Mouse (Mus musculus): ENCODE measurements around the gene Celf6. TPM values are rescaled to one million over a fixed set of nuclear protein-coding genes. Genes with fewer than 3 reads are reported as not detected.

The Celf6 gene
- polyA plus RNA-seq, 1 experiment: 13.2 TPM

DNA sequence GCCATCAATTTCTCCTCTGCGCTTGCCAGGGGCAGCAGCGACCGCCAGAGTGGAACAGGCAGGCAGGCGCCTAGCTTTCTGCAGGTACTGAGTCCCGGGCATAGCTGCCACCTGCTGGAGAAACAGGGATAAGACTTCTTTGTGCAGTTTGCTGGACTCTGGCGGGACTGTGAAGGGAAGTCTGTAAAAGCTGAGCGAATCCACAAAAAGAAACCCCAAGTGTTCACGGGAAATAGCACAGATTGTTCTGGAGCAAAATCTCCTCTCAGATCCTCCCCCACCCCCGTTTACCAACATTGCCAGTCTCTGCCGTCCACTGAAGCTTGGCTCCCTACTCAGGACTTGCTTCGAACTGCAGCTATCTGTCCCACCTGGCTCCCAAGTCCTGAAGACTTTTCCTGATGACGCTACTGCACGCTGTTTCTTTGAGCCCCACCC is 7.2 kb downstream of the Celf6 start:
- H3K4me1 ChIP-seq (ENCODE audit: control insufficient read depth, insufficient read depth, low read length): no peaks in the 10 kb centered on the region; the same call in 1 of the 2 replicates
- H3K27ac ChIP-seq (ENCODE audit: control insufficient read depth, insufficient read depth, low read depth, low read length): no peak overlapping the region
- H3K4me3 ChIP-seq (ENCODE audit: control insufficient read depth, low read depth, low read length): no peak overlapping the region
- H3K27me3 ChIP-seq (ENCODE audit: control insufficient read depth, insufficient read depth, low read length): no peaks in the 10 kb centered on the region
- H3K36me3 ChIP-seq (ENCODE audit: control insufficient read depth, insufficient read depth, low read length): no peaks in the 10 kb centered on the region
- TF ChIP-seq CTCF (IDR thresholded peaks at IDR 0.05; ENCODE audit: control insufficient read depth, insufficient read depth, insufficient replicate concordance, low read depth, low read length): peak; percentile 71
- TF ChIP-seq POLR2A (IDR thresholded peaks at IDR 0.05; ENCODE audit: control insufficient read depth, low read depth, low read length): no peak

DNA sequence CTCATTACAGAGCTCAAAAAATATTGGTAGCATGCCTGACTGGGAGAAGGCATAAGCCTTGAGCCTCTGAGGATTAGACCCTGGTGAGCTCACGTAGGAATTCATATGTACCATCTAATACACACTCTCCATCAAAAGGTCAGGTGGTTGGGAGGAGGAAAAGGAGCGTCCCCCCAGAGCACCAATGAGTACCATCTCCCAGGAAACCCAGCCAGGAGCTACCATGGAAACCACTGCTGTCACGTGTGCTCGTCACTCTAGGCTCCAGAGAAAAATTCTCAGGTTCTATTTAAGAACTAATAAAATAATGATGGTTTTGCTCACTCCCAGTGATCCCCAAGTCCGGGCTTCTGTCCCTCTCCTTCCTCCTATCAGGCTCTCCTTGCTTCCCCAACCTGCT is 10.5 kb downstream of the Celf6 start:
- Histone ChIP-seq H3K36me3 (ENCODE audit: control insufficient read depth, insufficient read depth, low read length) (no peaks in the 10 kb centered on the region), H3K4me3 (ENCODE audit: control insufficient read depth, low read depth, low read length) (no peak overlapping the region; the same call in 1 of the 2 replicates), H3K27ac (ENCODE audit: control insufficient read depth, insufficient read depth, low read depth, low read length) (no peak overlapping the region), H3K4me1 (ENCODE audit: control insufficient read depth, insufficient read depth, low read length) (peaks cover 2% of the 10 kb centered on the region; the same call in 1 of the 2 replicates), H3K27me3 (ENCODE audit: control insufficient read depth, insufficient read depth, low read length) (no peaks in the 10 kb centered on the region)
- no peak for TF ChIP-seq CTCF (IDR thresholded peaks at IDR 0.05; ENCODE audit: control insufficient read depth, insufficient read depth, insufficient replicate concordance, low read depth, low read length)
- no peak for TF ChIP-seq POLR2A (IDR thresholded peaks at IDR 0.05; ENCODE audit: control insufficient read depth, low read depth, low read length)

DNA sequence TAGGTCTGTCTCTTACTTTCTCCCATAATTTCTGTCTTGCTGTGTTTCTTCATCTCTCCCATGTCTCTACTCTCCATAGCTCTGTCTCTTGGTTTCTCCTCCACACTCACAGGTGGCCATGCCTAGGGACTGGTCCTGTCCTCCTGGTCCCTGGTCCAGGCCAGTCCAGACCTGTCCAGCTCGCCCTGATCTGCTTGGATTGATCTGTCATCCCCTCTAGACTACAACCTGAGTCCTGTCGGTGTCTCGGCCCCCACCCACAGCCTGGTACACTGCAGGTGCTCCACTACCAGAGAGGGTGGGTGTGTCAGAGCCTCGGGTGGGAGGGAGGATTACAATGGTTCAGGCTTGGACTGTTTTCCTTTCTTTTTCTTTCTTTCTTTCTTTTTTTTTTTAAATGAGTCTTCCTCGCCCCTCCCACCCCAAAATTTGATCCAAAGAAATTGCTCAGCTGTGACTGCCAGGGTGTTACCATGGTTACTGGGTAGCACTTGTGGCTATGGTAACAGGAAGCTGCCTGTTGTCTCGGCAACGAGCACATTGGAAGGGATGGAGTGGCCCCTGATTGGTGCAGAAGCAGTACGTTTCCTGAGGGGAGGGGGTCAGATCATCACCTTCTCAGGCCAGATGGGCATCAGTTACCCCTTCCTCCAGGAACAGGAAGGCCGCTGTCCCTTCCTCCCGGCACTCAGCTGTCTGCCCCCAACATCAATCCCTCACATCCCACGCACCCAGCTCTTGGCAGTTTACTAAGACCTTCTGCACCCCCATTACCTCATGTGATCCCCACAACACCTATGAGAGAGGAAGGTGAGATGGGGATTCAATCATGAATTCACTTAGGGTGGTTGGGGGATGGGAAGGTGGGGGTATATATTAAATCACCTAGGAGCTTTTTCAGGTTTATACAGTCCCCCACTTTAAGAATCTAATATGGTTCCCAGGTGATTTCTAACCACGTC is 11.3 kb downstream of the Celf6 start:
- H3K27me3 ChIP-seq (ENCODE audit: control insufficient read depth, insufficient read depth, low read length): no peaks in the 10 kb centered on the region
- no peaks in the 10 kb centered on the region for H3K36me3 ChIP-seq (ENCODE audit: control insufficient read depth, insufficient read depth, low read length)
- H3K4me3 ChIP-seq (ENCODE audit: control insufficient read depth, low read depth, low read length): peak overlapping the region; percentile 74
- H3K4me1 ChIP-seq (ENCODE audit: control insufficient read depth, insufficient read depth, low read length): peaks cover 2% of the 10 kb centered on the region; the same call in 1 of the 2 replicates
- H3K27ac ChIP-seq (ENCODE audit: control insufficient read depth, insufficient read depth, low read depth, low read length): no peak overlapping the region
- no peak for TF ChIP-seq CTCF (IDR thresholded peaks at IDR 0.05; ENCODE audit: control insufficient read depth, insufficient read depth, insufficient replicate concordance, low read depth, low read length)
- no peak for TF ChIP-seq POLR2A (IDR thresholded peaks at IDR 0.05; ENCODE audit: control insufficient read depth, low read depth, low read length)

DNA sequence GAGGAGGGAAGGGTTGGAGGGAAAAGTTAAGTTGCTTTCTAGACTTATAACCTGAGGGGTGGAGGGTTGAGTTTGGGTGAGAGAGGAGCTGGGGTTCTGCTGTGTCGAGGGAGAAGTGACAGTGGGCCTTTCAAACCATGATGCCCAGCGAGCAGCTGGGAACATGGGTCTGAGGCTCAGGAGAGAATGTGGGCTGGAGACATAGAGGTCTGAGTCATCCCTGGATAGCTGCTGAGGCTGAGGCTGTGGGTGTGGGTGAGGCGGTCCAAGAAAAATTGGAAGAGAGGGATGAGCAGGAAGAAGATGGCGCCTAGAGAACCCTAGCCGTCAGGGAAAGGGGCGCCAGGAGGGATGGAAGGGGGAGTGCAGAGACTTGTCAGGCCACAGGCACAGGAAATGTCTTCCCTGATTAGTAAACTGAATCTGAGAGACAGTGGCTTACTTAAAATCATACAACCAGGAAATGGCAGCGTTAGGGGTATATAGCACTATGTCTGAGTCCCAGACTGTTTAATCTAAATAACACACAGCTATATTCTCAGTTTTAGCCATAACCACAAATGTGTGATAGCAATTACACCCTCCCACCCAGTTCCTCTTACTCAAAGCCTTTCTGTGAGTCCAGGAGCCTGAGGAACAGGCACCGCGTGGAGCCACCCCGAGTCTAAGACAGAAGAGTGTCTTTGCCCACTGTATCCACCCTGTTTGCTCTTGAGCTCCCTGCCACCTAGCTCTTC is 12.2 kb downstream of the Celf6 start:
- H3K27ac ChIP-seq (ENCODE audit: control insufficient read depth, insufficient read depth, low read depth, low read length): no peak overlapping the region
- no peaks in the 10 kb centered on the region for H3K36me3 ChIP-seq (ENCODE audit: control insufficient read depth, insufficient read depth, low read length)
- H3K27me3 ChIP-seq (ENCODE audit: control insufficient read depth, insufficient read depth, low read length): no peaks in the 10 kb centered on the region
- peaks cover 2% of the 10 kb centered on the region; the same call in 1 of the 2 replicates for H3K4me1 ChIP-seq (ENCODE audit: control insufficient read depth, insufficient read depth, low read length)
- TF ChIP-seq POLR2A (IDR thresholded peaks at IDR 0.05; ENCODE audit: control insufficient read depth, low read depth, low read length): no peak
- peak overlapping the region; percentile 66 for H3K4me3 ChIP-seq (ENCODE audit: control insufficient read depth, low read depth, low read length)

DNA sequence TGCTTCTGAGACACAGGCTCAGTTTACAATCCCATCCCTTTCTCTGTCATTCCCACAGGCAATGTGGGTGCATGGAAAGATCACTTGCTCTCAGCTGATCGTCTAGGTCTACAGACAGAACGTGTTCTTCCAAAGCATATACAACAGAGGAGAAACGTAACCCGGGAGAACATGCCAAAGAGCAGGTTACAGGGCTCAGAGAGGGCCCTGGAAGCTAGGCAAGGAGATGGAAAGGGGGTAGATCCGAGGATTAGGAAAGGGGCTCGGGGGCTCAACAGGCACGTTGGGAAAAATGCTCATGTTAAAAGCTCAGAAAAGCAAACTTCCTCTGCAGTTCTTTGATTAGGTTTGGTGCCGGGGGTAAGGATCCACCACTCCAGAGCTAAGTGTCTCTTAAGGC is 23.9 kb downstream of the Celf6 start:
- Histone ChIP-seq H3K27ac (ENCODE audit: control insufficient read depth, insufficient read depth, low read depth, low read length) (no peak overlapping the region), H3K36me3 (ENCODE audit: control insufficient read depth, insufficient read depth, low read length) (no peaks in the 10 kb centered on the region), H3K4me3 (ENCODE audit: control insufficient read depth, low read depth, low read length) (no peak overlapping the region), H3K4me1 (ENCODE audit: control insufficient read depth, insufficient read depth, low read length) (peaks cover 7% of the 10 kb centered on the region), H3K27me3 (ENCODE audit: control insufficient read depth, insufficient read depth, low read length) (no peaks in the 10 kb centered on the region)
- TF ChIP-seq POLR2A (IDR thresholded peaks at IDR 0.05; ENCODE audit: control insufficient read depth, low read depth, low read length) (no peak), CTCF (IDR thresholded peaks at IDR 0.05; ENCODE audit: control insufficient read depth, insufficient read depth, insufficient replicate concordance, low read depth, low read length) (no peak)

DNA sequence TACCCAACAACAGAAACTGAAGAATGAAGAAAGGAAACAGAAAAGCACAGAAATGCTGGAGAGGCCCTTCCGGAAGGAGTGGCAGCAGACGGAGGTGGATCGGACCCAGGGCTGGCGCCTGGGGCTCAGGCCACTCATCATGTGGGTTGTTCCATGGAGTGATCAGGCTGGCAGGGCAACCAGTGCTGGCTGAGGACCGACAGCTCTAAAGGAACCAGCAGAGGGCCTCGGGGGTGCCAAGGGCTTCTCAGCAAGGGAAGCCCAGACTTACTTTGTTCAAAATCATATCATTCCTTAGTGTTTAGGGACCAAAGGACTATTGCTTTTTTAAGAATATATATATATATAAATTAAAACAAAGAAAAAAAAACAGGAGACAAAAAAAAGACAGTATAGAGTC is 28.2 kb downstream of the Celf6 start:
- Histone ChIP-seq H3K27ac (ENCODE audit: control insufficient read depth, insufficient read depth, low read depth, low read length) (no peak overlapping the region), H3K4me1 (ENCODE audit: control insufficient read depth, insufficient read depth, low read length) (peaks cover 7% of the 10 kb centered on the region), H3K27me3 (ENCODE audit: control insufficient read depth, insufficient read depth, low read length) (no peaks in the 10 kb centered on the region), H3K36me3 (ENCODE audit: control insufficient read depth, insufficient read depth, low read length) (no peaks in the 10 kb centered on the region), H3K4me3 (ENCODE audit: control insufficient read depth, low read depth, low read length) (no peak overlapping the region)
- TF ChIP-seq POLR2A (IDR thresholded peaks at IDR 0.05; ENCODE audit: control insufficient read depth, low read depth, low read length) (no peak), CTCF (IDR thresholded peaks at IDR 0.05; ENCODE audit: control insufficient read depth, insufficient read depth, insufficient replicate concordance, low read depth, low read length) (no peak)

DNA sequence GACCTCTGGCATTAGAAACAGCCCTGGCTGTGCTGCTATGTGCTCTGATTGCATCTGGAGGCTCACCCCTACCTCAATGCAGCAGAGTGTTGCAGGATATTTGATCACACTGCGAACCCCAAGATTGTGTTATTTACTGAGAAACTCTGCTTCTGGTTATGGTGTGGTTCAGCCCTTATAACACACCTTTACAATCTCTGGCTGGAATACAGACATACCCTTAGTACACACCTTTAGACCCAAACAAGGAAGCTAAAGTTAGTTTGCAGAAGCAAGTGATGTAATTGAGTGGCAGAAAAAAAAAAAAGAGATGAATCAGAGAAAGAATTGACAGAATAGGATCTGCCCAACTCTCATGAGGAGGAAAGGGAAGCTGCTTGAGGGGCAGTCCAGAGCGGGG is 33.2 kb downstream of the Celf6 start:
- H3K27me3 ChIP-seq (ENCODE audit: control insufficient read depth, insufficient read depth, low read length): no peaks in the 10 kb centered on the region
- no peak overlapping the region for H3K27ac ChIP-seq (ENCODE audit: control insufficient read depth, insufficient read depth, low read depth, low read length)
- no peak overlapping the region for H3K4me3 ChIP-seq (ENCODE audit: control insufficient read depth, low read depth, low read length)
- TF ChIP-seq CTCF (IDR thresholded peaks at IDR 0.05; ENCODE audit: control insufficient read depth, insufficient read depth, insufficient replicate concordance, low read depth, low read length): no peak
- H3K36me3 ChIP-seq (ENCODE audit: control insufficient read depth, insufficient read depth, low read length): no peaks in the 10 kb centered on the region
- H3K4me1 ChIP-seq (ENCODE audit: control insufficient read depth, insufficient read depth, low read length): no peaks in the 10 kb centered on the region

Measured in testis, adult 2 months (tissue).